19 mouse cellular contexts compared by ENCODE assay signal in the genomic region with DNA sequence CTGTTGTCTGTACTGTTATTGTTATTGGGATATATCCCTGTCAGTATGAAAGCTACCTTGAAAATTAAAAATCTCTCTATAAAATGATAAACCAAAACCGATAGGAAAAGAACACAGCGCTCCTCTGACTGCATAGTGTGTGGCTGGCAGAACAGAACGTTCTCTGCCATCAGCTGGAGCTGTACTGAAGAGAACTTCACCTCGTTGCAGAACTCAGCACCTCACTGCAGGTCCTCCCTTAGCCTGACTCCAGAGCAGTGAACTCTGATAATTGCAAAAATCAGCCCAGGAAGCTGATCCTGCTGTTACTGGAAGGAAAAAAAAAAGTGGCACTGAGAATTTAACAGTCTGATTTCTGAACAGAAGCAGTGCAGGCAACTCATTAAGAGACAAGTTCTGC. TPM values are rescaled to one million over a fixed set of nuclear protein-coding genes. Genes with fewer than 3 reads are reported as not detected.
"Had no signal": no experiment of that assay in that cellular context is flagged by ENCODE, and none has a peak within 500 bp of the region (broad histone marks: within the 10 kb centered on the region; RNA-seq: fewer than 3 reads in every experiment).

No protein-coding gene starts in this region.

- H3K9me3 ChIP-seq: liver, embryonic 15.5 days; lung, embryonic 15.5 days; megakaryocyte, embryonic 14.5 days; midbrain, embryonic 10.5 days; midbrain, embryonic 13.5 days had no signal

- H3K9ac ChIP-seq: liver, embryonic 15.5 days; lung, embryonic 15.5 days; midbrain, embryonic 13.5 days had no signal

- ATAC-seq: intestine, postnatal 0 days; midbrain, embryonic 13.5 days; midbrain, embryonic 16.5 days had no signal

- H3K4me1 ChIP-seq: liver, embryonic 15.5 days; megakaryocyte, embryonic 14.5 days; midbrain, embryonic 10.5 days; midbrain, embryonic 13.5 days had no signal

- H3K4me3 ChIP-seq: liver, embryonic 15.5 days; lung, embryonic 15.5 days; megakaryocyte, embryonic 14.5 days; midbrain, embryonic 10.5 days; midbrain, embryonic 13.5 days had no signal

- H3K36me3 ChIP-seq: liver, embryonic 15.5 days; lung, embryonic 15.5 days; midbrain, embryonic 10.5 days; midbrain, embryonic 13.5 days had no signal

- DNase-seq: kidney, adult 2 months; kidney, postnatal 25 days; lung, adult 18-20 months; lung, postnatal 10 days; lung, postnatal 36 days; right cerebral cortex, postnatal 4 days; thymus, adult 18-20 months; thymus, postnatal 36 days had no signal

- H3K27me3 ChIP-seq: liver, embryonic 15.5 days; lung, embryonic 15.5 days; megakaryocyte, embryonic 14.5 days; midbrain, embryonic 13.5 days had no signal

- H3K27ac ChIP-seq: kidney, postnatal 0 days; liver, embryonic 15.5 days; lung, embryonic 15.5 days; midbrain, embryonic 10.5 days; midbrain, embryonic 13.5 days; stomach, postnatal 0 days had no signal

- H3K4me2 ChIP-seq: liver, embryonic 11.5 days; liver, embryonic 15.5 days; lung, embryonic 15.5 days; midbrain, embryonic 13.5 days had no signal

RNA-seq across cellular contexts. Expression of a gene that starts 14.4 kb away (rescaled TPM):
- total RNA-seq: monocyte, adult 5-6 weeks had no signal
